Mouse (Mus musculus): ENCODE data around the gene Snrnp35.
A peak's percentile ranks its signal among the peaks of the same experiment; 100 is the strongest.

Gene Snrnp35

DNA sequence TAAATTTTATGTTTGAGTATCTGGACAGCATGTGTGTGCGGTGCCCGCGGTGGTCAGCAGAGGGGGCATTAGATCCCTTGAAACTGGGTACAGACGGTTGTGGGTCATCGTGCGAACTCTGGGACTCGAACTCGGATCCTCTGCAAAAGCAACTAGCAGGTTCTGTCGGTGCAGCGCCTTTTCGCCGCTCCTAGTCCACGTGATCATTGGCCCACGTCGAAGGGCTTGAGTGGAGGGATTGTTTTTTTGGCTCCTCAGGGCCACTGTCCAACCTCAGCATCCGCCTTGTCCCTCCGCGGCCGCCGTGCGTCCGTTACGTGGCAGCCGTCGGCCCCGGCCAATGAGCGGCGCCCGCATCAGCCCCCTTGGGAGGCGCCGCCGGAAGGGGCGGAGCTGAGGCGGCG is 57.5 kb downstream of the Snrnp35 start, which contains the start of gene Tmed2:
Gene Tmed2, plus strand, starts transcription at position 313 of the 404 bp plus-strand sequence.
- peak; percentile 98 for DNase-seq

All from cerebellum, postnatal 25 days (tissue).